Mouse (Mus musculus) layer of hippocampus, postnatal 14 days (tissue): ENCODE results near the gene Hbp1. TPM values are rescaled to one million over a fixed set of nuclear protein-coding genes. Genes with fewer than 3 reads are reported as not detected.

Experiments used
- DNase-seq, 2 experiments: peaks; one replicate each; pipeline ENCODE4 v3.0.0; 2021 to 2022; ENCODE audit warnings: low spot score in 2 of 2, mixed read lengths in 1 of 2
- long read RNA-seq, 2 experiments: library from polyadenylated mRNA; stranded (forward); transcript quantifications; one replicate each; pipeline ENCODE4 v2.0.0; 2021
- total RNA-seq, 2 experiments: library from RNA; stranded (reverse); gene quantifications; 2 replicates each; pipeline ENCODE4 v1.2.3; 2021

Gene Hbp1
- 10 to 100 TPM; 24.9 to 29.7 TPM for total RNA-seq
- long read RNA-seq, experiment 1, transcript Hbp1-202 (11 exons, 3,142 nt) = major isoform, 14 of 18 reads
- long read RNA-seq, experiment 1, partial matches to known transcripts = 2 of 18 reads
- long read RNA-seq, experiment 1, other reads (novel, unspliced or antisense) = 1 of 18 reads
- long read RNA-seq, experiment 2, transcript Hbp1-202 (11 exons, 3,142 nt) = major isoform, 28 of 35 reads
- long read RNA-seq, experiment 2, partial matches to known transcripts = 2 of 35 reads
- long read RNA-seq, experiment 2, other reads (novel, unspliced or antisense) = 2 of 35 reads

DNA sequence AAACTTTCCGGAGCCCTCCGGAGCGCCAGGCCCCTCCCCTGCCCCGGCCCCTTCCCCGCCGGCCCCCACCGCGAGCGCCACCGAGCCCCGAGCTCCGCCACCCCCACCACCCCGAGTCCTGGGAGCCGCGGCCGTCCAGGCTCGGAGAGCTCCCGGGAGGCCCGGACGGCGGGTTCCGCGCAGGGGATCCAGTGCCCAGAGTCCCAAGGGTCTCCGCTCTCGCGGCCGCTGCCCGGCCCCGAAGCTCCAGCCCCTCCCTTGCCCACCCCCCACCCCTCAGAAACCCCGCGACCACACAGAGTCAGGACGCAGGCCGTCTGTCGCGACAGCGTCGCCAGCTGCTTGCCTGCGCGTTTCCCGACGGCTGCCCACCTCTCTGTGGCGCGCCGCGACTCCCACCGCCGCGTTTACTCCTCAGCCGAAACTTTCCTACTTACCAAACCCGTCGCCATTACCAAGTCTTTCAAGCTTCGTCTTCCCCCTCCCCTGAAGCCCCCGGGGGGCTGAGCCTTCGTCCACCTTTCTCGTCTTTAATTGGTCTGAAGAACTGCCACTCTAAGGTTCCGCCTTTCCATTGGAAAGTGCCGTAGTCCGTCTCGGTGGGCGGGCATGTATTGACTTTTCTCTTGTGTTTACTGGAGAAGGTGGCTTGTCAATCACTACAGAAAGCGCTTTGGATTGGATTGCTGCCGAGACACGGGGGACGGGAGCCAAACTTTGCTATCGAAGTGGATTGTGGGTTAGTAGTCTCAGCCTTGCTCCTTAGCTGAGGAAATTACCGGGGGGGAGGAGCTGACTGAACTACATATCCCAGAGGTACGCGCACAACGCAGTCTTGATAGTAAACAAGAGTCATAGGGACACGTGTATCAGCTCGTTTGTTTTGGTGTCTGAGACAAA is at the start of gene Hbp1:
Gene Hbp1, minus strand, starts transcription at position 777 of the 900 bp plus-strand sequence.
- DNase-seq = peak; percentile 100

- DNase-seq = peak in 1 of 2 experiments; percentile 52
Observed at GRCm38 (mm10) chr12:31998706-31999105, 48.4 kb upstream of the Hbp1 start.

GRCm38 (mm10) chr12:31997328-31997878 is 47.1 kb upstream of the Hbp1 start:
- DNase-seq = no peak

DNA sequence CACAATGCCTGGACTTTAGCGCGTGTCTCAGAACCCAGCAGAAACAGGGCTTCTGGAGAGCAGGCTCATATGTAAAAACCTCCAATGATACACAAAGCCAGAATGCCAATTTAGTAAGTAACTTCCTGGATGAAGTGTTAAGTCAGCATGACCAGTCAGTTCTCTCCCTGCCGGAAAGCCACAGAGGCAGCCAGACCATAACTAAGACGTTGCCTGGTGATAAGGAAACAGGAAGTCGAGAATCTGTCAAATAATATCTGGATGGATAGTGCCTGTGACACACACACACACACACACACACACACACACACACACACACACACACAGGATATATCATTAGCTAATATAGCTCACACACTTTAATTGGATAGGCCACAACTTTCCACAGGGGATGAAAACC is 46.5 kb upstream of the Hbp1 start:
- no peak for DNase-seq

DNA sequence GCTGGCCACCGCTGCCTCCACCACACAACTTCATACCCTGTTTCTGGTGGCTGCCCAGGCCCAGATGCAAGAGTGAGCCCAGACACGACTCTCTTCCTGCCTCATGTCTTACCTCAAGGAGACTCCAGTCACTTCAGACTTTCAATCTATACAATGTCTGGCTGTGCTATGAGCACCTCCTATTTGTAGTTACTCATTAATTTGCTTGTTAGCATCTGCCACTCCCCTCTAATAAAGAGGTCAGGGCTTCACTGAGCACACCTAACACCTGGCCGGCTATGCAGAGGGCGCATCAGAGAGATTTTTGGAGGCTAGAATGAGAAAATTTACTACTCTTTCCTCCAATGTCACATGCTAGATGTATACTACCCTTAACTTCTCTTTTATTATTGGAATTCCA is 40.2 kb upstream of the Hbp1 start:
- DNase-seq = no peak

GRCm38 (mm10) chr12:31989726-31990125 is 39.4 kb upstream of the Hbp1 start:
- DNase-seq = no peak

GRCm38 (mm10) chr12:31986463-31986862 is 36.1 kb upstream of the Hbp1 start:
- no peak for DNase-seq

DNA sequence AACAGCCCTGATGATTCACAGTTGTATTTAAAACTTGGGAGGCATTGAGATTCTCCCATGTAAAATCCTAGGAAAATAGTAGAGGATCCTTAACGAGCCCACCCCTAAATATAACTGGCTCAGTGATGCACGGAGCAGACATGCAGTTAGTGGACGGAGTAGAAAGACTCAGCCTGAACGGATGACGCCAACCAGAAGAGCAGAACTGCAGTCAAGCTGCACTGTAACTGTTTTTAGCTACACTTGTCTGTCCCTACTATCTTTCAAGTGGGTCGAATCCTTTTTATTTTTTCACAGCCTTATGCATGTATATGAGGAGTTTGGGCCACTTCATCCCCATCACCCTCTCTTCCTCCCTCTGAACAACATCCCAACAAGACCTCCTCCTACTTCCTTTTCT is 35.4 kb upstream of the Hbp1 start:
- no peak for DNase-seq

DNA sequence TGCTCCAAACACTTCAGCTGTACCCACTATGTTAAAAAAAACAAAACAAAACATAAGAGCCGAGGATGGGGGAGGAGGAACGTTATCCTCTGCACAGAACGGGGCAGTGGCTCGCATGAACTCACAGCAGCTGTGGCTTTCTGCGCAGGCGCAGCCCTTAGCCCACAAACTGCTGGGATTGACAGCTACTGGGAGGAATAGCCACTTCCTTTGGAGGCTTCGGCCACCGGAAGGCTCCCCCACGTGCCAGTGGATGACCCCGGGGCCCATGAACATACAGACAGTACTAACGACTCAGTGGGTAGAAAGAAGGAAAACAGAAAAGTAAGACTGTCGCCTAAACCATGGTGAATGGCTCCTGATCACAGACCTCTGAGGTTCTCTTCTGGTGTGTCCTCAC is 34.3 kb upstream of the Hbp1 start:
- DNase-seq = no peak

- DNase-seq = peak in 1 of 2 experiments; percentile 29
Observed at GRCm38 (mm10) chr12:31984206-31984605, 33.9 kb upstream of the Hbp1 start.

DNA sequence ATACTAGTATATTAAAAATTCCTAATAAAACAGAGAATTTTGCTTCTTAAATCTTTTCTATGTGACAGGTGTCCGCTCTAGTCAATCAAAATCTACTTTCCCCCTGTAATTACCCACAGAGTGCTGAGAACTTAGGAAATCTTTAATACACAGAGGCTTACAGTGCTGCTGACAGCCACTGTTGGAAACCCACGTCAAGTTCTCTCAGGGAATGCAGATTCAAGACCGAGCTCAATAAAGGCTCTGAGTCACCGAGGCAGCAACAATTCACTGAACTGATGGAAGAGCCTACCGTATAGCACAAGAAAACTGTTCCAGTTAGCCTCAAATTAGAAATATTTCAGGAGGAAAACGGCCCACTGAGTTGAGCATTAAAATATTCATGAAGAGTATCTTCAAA is 33.4 kb upstream of the Hbp1 start:
- DNase-seq = no peak

- peak in 1 of 2 experiments; percentile 48 for DNase-seq
Observed at GRCm38 (mm10) chr12:31983238-31983637, 32.9 kb upstream of the Hbp1 start.

GRCm38 (mm10) chr12:31977613-31978195 is 27.4 kb upstream of the Hbp1 start:
- no peak for DNase-seq

- DNase-seq = no peak
Observed at GRCm38 (mm10) chr12:31976544-31976943, 26.2 kb upstream of the Hbp1 start.

- no peak for DNase-seq
Observed at GRCm38 (mm10) chr12:31973473-31974172, 23.3 kb upstream of the Hbp1 start.

DNA sequence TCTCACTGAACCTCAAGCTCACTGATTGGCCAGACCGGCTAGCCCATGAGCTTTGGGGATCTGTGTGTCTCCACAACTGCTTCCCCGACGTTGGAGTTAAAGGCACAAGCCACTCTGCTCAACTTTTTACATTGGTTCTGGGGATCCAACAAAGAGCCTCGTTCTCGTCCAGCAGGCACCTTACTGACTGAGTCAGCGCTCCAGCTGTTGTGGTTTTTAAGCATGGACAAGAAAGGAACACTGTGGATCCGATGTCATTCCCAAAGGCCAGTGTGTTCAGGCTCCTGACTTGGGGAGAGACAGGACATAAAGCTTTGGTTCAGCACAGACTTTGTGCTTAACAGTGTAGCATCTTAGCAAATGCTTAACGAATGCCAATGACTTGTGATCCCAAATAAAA is 21.2 kb upstream of the Hbp1 start:
- no peak for DNase-seq

DNA sequence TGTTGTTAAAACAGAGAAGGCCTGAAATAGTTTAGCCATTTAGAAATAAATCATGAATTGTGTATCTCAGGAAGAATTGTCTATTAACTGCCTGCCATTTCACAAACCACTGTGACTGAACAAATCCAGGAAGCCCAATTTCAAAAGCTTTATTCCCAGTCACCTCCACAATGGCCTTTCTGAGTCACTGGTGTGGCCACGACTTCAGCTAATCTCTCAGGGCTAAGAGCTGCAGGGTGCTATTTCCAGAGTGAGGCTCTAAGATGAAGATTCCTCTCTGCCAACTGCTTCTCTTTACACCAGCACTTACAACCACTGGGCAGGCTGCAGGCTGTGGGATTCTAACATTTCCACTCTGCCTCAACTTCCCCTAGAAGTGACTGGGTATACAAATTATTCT is 18.8 kb upstream of the Hbp1 start:
- no peak for DNase-seq

DNA sequence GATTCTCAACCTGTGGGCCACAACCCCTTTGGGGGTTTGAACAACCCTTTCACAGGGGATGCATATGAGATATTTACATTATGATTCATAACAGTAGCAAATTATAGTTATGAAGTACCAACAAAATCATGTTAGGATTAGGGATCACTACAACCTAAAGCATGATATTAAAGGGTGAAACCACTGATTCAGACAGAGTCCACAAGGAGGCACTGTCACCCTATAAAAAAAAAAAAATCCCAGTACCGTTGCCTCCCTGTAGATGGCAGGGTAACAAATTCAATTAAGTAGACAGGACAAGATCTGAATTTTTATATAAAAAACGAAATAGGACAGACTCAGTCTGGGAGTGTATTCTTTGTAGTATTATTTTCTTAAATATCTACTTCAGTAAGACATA is 17.2 kb upstream of the Hbp1 start:
- DNase-seq = peak in 1 of 2 experiments; percentile 80

GRCm38 (mm10) chr12:31966405-31966804 is 16.1 kb upstream of the Hbp1 start:
- DNase-seq = no peak

DNA sequence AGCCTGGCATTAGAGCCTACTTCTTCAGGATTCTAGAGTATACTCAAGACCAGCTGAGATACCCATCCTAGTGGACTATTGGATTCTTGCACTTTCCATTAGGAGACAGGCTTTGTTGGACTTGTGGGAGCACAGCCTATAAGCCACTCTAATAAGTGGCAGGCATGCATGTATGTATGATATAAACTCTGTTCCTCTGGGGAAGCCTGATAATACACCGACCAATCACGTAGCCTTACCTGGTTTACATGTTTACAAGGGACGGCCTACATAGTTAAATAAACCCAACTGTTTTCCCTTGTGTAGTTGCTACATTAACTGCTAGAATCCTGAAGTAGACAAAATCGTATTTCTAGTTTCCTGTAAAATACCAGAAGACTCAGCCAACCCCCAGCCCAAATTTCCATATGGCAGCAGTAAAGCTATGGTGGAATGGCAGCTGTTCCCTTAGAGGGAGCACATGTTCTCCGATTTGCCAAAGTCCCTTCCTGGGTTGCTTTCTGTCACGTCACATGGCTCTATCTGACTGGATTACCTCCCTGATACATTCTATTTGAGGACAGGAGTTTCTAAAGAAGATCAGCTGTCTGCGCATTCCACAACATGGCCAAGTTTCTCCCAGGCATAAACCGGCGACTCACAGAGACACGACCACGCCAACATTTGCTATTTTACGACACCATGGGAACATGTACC is 15.3 kb upstream of the Hbp1 start:
- DNase-seq = peak; percentile 41 to 71
